Mouse (Mus musculus) urinary bladder, postnatal 10 days (tissue): Measurements from ENCODE around the gene Tpm3.
"Not testable (repeated sequence)": the region's sequence is repeated elsewhere in the genome, so short reads cannot be mapped to it uniquely, and the experiment has no call there.

Experiments used
- DNase-seq: peaks from one replicate; pipeline ENCODE4 v3.0.0; 2022; ENCODE audit warnings: low spot score

Gene Tpm3

DNA sequence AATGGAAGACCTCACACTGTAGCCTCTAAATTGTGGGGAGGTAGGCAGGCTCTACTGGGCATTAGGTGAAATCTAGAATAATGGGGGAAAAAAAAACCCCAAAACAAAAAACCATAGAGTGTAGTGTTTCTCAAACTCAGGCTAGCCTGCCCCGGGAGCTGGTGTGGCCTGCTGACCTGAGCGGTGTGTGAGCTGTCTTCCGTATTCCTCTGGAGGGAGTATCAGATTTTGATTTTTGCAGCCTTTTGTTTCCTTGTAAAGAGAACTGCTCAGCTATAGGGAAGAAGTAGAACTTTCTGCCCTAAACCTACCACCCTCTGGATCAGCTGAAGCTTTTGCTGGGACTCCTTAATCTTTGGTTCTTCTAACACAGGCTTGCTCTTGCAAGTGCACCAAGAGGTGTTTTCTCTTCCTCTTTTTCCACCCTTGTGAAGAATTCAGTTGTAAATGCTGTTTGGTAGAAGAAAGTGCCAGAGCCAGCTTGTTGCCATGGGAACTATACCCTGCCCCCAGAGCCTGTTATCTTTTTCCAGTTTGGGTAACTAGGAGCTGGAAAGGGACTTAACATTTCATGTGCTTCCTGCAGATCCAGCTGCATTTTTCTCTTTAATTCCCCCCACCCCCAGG lies 11.4 kb downstream of the Tpm3 start:
- no peak for DNase-seq

GRCm38 (mm10) chr3:90084790-90085189 lies 12.3 kb downstream of the Tpm3 start:
- no peak for DNase-seq

- no peak for DNase-seq
Measured at GRCm38 (mm10) chr3:90085281-90085680, 12.8 kb downstream of the Tpm3 start.

DNA sequence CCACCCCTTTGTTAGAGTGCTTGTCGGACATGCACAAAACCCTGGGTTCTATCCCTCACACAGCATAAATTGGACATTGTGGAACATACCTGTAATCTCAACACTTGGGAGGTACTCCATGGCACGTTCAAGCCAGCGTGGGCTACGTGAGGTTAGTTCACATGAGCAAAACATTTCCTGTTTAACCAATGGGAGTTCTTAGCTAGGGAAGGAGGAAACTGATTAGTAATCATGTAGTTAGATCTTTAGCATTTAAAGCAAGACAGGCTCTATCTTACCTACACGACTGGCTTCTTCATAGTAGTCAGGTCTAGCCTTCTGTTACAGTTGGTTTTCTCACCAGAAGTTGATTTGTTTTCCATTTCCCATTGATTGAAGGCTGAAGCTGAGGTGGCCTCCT lies 13.6 kb downstream of the Tpm3 start:
- no peak for DNase-seq

- DNase-seq = no peak
Measured at GRCm38 (mm10) chr3:90088617-90089016, 16.2 kb downstream of the Tpm3 start.

DNA sequence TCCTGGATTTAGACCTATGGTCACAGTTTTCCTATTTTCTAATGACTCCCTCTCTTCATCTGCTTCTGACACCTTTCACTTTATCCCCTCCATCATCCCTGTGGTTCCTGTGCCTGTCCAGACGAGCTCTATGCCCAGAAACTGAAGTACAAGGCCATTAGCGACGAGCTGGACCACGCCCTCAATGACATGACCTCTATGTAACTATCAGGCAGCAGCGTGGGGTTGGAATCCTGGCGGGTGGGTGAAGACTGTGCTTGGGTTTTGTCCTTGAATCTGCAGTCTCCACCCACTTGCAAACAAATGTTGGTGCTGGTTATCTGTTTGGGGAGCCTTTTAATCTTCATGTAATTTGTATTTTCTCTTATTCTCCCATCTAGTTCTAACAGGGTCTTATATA lies 18.4 kb downstream of the Tpm3 start:
- no peak for DNase-seq

DNA sequence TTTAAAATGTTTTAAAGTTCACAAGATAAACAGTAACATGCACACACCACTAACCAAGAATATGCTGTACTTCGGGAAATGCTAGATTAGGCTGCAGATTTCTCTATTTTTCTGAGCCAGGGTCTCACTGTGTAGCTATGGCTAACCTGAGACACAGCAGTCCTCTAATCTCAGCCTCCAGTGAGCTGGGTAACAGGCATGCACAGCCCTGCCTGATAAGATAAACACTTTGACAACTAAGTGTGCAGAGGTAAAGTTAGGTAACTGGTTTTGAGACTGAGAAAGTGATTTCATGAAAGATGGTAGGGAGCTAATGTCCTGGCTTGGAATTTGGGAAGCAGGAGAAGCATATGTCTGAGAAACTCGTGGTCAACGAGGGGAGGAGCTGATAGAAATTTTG lies 22.0 kb downstream of the Tpm3 start:
- DNase-seq = no peak

GRCm38 (mm10) chr3:90097928-90098327 lies 25.5 kb downstream of the Tpm3 start:
- DNase-seq = no peak

DNA sequence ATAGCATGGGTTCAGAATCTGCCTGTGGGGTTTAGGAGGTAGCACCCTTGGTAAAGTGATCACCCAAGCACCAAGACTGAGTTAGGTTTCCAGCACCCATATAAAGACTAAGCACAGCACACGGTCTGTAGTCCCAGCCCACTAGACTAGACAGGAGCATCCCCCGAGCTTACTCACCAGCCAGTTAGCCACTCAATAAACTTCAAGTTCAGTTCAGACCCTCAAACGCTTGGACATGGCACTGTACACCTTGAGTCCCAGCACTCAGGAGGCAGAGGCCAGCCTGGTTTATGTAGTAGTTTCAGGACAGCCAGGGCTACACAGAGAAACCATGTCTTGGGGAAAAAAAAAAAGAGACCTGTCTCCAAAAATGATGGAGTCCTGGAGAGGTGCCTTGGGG lies 28.6 kb downstream of the Tpm3 start:
- DNase-seq = no peak

DNA sequence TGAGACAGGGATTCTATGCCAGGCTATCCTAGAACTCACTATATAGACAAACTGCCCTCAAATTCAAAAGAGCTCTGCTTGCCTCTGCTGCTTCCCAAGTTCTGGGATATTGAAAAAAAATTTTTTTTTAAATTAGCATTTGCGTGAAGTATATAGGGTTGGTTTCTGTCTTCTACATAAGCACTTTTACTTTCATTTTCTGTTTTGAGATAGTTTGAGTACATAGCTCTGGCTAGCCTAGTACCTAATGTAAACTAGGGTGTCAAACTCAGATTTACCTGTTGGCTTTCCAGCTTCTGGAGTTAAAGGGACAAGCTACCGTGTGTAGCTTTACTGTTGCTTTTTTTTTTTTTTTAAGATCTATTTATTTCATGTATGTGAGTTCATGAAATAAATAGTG lies 29.2 kb downstream of the Tpm3 start:
- DNase-seq = no peak

GRCm38 (mm10) chr3:90102239-90102638 lies 29.8 kb downstream of the Tpm3 start:
- DNase-seq = no peak

- no peak for DNase-seq
Measured at GRCm38 (mm10) chr3:90103176-90103575, 30.7 kb downstream of the Tpm3 start.

DNA sequence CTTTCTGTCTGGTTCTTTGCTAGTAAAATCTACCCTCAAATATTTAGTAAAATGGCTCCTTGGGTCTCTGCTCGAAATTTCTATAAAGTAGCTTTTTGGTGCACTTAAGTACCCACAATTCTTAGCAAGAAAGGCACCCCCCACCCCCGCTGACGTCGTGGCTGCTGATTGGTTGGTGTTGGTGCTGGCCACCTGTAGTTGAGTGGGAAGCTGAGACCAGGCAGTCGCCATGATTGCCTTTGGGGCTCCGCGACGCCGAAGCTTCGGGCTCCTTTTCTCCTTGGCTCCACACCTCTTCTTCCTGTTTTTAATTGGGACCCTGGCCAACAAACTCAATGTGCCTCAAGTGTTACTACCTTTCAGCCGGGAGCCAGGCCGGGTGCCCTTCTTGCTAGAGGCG lies 31.5 kb downstream of the Tpm3 start, which contains the start of gene Nup210l:
Nup210l (plus strand) TSS at position 195 of the 400 bp plus-strand sequence.
- no peak for DNase-seq

DNA sequence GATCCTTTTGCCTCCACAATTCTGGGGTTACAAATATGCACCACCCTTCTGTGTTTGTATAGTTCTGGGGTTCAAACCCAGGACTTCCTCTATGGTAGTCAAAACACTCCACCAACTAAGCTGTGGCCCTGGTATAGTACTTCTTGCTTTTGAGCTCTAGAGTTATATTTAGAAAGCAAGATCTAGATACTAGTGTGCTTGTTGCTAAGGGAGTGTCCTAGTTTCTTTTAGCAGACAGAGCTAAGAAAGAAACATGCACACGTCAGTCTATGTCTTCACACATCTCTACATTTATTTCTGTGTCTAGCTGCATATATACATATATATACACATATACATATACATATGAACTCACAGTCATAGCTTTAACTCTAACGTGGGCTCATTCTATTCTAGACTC lies 39.3 kb downstream of the Tpm3 start:
- no peak for DNase-seq

GRCm38 (mm10) chr3:90114342-90114741 lies 41.9 kb downstream of the Tpm3 start:
- DNase-seq = no peak

GRCm38 (mm10) chr3:90115526-90115925 lies 43.1 kb downstream of the Tpm3 start:
- DNase-seq = no peak

DNA sequence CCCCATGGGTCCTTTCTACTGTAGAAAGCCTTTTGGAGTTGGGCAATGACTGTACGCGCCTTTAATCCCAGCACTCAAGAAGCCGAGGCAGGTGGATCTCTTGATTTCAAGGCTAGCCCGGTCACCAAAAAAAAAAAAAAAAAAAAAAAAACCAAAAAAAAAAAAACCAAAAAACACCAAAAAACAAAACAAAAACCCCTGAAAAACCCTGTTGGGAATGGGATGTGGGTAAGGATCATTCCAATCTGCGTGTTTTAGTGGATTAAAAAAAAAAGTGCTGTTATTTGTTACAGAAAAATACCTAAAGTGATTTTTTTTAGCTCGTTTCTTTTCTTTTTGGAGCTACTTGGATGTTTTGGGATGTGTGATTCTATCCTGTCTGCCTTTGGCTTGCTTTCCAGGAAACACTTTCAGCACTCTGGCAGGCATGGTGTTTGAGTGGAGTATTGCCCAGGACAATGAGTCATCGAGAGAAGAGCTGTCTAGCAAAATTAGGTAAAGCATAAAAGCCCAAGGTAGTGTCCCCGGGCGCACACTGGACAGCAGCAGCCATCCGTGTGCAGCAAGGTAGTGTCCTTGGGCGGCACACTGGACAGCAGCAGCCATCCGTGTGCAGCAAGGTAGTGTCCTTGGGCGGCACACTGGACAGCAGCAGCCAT lies 45.8 kb downstream of the Tpm3 start:
- no peak for DNase-seq

GRCm38 (mm10) chr3:90122036-90122435 lies 49.6 kb downstream of the Tpm3 start:
- DNase-seq = not testable (repeated sequence)

GRCm38 (mm10) chr3:90125710-90126109 lies 53.3 kb downstream of the Tpm3 start:
- DNase-seq = no peak

- no peak for DNase-seq
Measured at GRCm38 (mm10) chr3:90127881-90128280, 55.4 kb downstream of the Tpm3 start.

DNA sequence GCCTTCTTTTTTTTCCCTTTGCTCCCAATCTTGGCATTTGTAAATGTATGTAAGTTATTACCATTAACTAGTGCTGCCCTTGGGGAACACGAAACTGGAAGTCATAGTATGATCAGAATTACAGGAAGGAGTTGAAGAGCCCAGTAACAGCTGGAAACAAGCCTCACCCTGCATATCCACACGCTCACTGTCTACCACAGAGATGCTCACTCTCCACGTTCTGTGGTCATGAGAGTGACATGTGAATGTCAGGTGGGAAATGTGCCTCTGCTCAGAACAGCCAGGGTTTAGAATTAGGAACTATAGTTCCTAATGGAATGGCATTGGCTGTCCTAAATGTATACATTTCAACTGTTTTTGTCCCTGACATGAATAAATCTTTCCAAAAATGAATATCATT lies 60.3 kb downstream of the Tpm3 start:
- no peak for DNase-seq

- DNase-seq = no peak
Measured at GRCm38 (mm10) chr3:90133331-90133730, 60.9 kb downstream of the Tpm3 start.

- DNase-seq = no peak
Measured at GRCm38 (mm10) chr3:90134483-90134882, 62.0 kb downstream of the Tpm3 start.

DNA sequence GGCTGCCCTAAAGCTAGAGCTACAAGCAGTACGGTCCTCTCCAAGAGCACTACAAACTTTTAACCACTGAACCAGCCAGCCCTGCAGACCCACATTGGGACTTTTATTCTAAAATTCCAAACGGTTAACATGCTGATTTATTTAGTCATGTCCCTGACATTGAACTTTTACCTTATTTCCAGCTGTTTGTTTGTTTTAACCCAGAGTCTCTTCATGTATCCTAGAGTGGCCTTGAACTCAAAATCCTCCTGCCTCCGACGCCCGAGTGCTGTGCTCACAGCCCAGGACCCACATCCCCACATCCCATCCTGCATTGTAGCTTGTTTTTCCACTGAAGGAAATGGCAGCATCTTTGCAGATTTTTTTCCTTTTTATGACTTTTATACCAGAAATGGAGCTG lies 62.5 kb downstream of the Tpm3 start:
- no peak for DNase-seq
